Mouse (Mus musculus): Measurements from ENCODE around the gene Adam30.

DNA sequence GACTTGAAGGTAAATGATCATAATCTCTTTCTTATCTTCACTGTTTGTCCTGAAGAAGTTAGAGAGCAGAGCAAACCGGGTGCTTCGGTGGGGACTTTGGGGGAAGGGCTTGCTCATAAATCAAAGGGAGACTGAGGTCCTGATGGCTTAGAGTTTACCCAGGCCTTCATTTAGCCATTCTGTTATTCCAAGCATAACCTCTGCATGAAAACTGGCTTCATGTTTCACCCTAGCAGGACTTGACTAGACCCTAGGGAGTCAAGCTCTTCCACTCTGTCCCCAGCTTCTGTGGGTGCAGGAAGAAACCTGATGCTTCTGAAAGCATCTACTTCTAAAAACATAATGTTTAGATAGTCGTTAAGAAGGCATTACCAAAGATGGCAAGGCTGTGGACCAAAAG is 46.5 kb downstream of the Adam30 start:
- no peak for TF ChIP-seq EP300 (IDR thresholded peaks at IDR 0.05; ENCODE audit: insufficient read depth, low read depth, low read length)
- no peak for TF ChIP-seq CTCF (IDR thresholded peaks at IDR 0.05)
